Mouse (Mus musculus): ENCODE data around the gene Gcgr.

DNA sequence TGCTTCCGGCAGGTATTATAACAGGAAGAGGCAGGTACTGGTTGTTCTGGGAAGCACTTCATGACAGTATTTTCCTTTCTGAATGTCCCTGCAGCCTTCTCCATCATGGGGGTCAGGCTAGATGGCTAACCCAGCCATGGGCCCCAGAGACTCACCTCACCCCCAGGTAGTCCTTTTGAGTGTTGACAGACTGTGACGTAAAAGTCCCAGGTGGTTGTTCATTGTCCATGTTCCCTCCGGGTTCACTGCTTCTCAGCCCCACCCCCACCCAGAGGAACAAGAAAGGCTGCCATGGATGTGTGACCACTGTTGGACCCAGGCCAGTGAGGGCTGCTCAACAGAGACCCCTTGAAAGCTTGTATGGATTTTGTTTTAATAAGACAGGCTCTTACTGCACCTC lies 37.1 kb upstream of the Gcgr start:
- no peak for TF ChIP-seq CTCF (IDR thresholded peaks at IDR 0.05)
- no peak for TF ChIP-seq POLR2A (IDR thresholded peaks at IDR 0.05; ENCODE audit: insufficient read depth, low read depth, low read length)

Data from heart, adult 2 months (tissue).